Mouse (Mus musculus) adipocyte (in vitro differentiated cells): ENCODE results near the gene Tmem174.

ENCODE experiments used
- DNase-seq: peaks from one replicate; pipeline ENCODE4 v3.0.0-alpha.2; 2016; ENCODE audit warnings: low spot score

Tmem174 gene

GRCm38 (mm10) chr13:98637145-98637544 lies at the start of gene Tmem174:
TSS of gene Tmem174 (minus strand) at chr13:98637410.
- no peak for DNase-seq

- DNase-seq, result no peak
Observed at GRCm38 (mm10) chr13:98684144-98684900, 47.1 kb upstream of the Tmem174 start.

- no peak for DNase-seq
Observed at GRCm38 (mm10) chr13:98683412-98683811, 46.2 kb upstream of the Tmem174 start.

DNA sequence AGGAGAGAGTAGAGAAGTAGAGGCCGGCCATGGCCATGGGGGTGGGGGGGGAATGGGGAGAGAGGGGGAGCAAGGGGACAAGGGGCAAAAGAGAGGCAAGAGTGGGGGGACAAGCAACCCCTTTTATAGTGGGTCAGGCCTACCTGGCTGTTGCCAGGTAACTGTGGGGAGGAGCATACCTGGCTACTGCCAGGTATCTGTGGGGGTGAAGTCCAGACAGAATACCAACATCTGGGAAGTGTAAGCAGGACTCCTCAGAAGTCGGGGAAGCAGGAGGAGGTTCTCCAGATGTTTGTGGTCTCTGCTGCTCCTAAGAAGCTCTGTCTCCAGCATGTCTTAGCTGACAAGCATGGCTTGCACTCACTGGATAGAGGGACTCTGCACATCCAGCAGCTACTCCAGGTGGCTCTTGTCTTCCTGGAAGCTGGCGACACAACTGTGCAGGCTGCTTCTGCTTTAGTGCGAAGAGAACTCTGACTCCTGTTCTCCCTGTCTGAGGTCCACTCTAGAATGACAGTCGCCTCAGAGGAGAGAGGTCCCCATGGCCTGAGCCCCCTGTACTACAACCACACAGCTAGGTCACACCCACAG lies 43.4 kb upstream of the Tmem174 start:
- no peak for DNase-seq

DNA sequence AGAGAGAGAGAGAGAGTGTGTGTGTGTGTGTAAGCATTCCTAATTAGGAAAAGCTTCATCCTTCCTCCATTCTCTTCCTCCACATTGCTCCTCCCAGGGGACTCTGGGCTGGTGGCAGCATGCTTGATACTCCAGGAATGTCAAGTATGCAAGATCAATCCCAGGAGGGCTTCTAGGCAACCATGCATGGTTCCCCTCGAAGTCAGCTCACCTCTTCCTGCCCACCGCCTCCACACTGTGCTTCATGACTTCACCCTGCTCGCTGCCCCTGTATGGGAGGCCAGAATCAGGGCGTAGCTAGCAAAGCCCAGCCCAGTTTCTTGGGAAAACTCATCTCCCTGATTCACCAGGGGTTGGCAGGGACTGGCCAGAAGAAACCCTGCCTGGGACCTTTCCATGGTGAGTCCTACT lies 42.4 kb upstream of the Tmem174 start:
- peak; percentile 33 for DNase-seq

GRCm38 (mm10) chr13:98679230-98679629 lies 42.0 kb upstream of the Tmem174 start:
- DNase-seq, result no peak

DNA sequence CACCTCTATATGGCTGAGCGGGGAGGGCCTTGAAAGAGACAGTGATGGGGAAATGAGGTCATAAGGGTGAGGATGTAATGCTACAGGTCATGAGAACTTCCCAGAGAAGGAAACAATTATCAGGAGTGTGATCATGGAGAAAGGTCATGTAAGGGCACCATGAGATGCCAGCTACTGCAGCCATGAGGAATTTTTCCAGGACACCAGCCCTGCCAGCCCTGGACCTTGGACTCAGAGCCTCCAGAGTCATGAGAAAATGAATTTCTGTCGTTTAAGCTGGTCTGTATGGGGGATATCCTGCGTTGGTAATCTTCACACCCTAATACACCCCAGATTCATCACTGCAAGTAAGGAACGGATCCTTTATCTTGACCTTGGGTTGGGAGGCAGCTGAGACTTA lies 36.7 kb upstream of the Tmem174 start:
- no peak for DNase-seq

GRCm38 (mm10) chr13:98669296-98669695 lies 32.1 kb upstream of the Tmem174 start:
- DNase-seq, result no peak

GRCm38 (mm10) chr13:98667316-98667715 lies 30.1 kb upstream of the Tmem174 start:
- DNase-seq, result no peak

- DNase-seq, result no peak
Observed at GRCm38 (mm10) chr13:98665240-98665639, 28.0 kb upstream of the Tmem174 start.

GRCm38 (mm10) chr13:98662173-98662675 lies 25.0 kb upstream of the Tmem174 start:
- DNase-seq, result no peak

- no peak for DNase-seq
Observed at GRCm38 (mm10) chr13:98656034-98656471, 18.8 kb upstream of the Tmem174 start.

DNA sequence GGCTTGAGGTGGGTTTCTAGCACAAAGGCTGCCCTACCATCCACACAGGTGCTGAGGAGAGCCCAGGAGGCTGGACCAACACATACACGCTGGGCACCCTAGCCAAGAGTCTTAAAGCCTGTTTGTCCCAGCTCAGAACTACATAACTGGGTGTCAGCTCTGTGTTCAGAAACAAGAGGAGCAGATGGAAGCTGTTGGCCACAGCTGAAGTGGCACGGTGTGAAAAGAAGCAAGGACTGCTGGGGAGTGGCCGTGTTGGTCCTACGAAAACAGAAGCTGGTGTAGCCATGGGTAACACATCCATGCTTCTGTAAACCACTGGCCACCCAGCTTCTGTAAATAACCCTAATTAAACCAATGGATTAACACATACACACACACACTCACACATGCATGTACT lies 18.1 kb upstream of the Tmem174 start:
- no peak for DNase-seq

- peak; percentile 20 for DNase-seq
Observed at GRCm38 (mm10) chr13:98654129-98654939, 17.1 kb upstream of the Tmem174 start.

- no peak for DNase-seq
Observed at GRCm38 (mm10) chr13:98652194-98652593, 15.0 kb upstream of the Tmem174 start.

GRCm38 (mm10) chr13:98651228-98651977 lies 14.2 kb upstream of the Tmem174 start:
- DNase-seq, result peak; percentile 15

- no peak for DNase-seq
Observed at GRCm38 (mm10) chr13:98647775-98648568, 10.8 kb upstream of the Tmem174 start.

DNA sequence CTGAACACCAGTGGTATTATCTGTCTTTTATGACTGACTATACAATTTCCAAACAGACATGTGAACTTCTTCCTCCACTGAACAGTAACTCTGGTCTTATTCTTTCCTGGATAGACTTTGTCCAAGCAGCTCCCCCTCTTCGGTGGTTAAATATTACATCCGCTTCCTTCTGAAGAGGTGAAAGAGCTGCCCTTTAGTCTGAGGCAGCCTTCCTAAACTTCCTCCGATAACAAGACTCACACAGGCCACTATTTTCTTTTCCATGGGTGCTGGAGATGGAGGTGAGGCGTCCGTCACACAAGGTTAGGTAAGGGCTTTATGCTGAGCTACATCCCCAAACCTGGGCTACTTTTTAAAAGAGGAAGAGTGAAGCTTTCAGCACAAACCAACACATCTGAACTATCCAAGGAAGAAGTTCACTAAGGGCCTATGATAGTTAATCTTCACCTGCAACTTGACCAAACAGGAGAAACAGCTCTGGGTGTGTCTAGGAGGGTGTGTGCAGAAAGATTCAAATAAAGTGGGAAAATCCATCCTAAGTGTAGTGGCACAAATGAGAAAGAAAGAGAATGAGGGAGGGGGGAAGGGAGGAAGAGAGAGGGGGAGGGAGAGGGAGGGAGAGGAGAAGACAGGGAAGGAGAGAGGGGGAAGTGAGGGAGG lies 1.4 kb upstream of the Tmem174 start:
- DNase-seq, result no peak

- DNase-seq, result no peak
Observed at GRCm38 (mm10) chr13:98636571-98636970, 639 bp downstream of the Tmem174 start.
